Mouse (Mus musculus): Measurements from ENCODE around the gene Pla2g2d.

Pla2g2d gene

GRCm38 (mm10) chr4:138825751-138826567 lies 50.4 kb downstream of the Pla2g2d start:
- in situ Hi-C loops (cut with MboI, MseI): no loop called here

GRCm38 (mm10) chr4:138827147-138827546 lies 51.6 kb downstream of the Pla2g2d start:
- in situ Hi-C loops (cut with MboI, MseI): no loop called here
